Mouse (Mus musculus): ENCODE measurements at regions not wholly inside any gene's neighbourhood (a gene's known extent, or its start where the extent isn't known, plus 50 kb on each side); places are given as distances from the start of the nearest gene placed in this dataset.
"Not testable (repeated sequence)": the region's sequence is repeated elsewhere in the genome, so short reads cannot be mapped to it uniquely, and the experiment has no call there.

- no peak for ATAC-seq
- 71% methylated on average over 2 of the region's 2 CpGs for WGBS (ENCODE audit: insufficient replicate concordance)
- no peak overlapping the region for H3K4me3 ChIP-seq (ENCODE audit: low read depth, low read length)
- no peaks in the 10 kb centered on the region for H3K4me1 ChIP-seq (ENCODE audit: insufficient read depth)
- no peaks in the 10 kb centered on the region for H3K36me3 ChIP-seq (replicated peaks; ENCODE audit: insufficient read depth, low read length)
- no peak for TF ChIP-seq EP300 (IDR thresholded peaks at IDR 0.05; ENCODE audit: low read depth)
- TF ChIP-seq CTCF (IDR thresholded peaks at IDR 0.05; ENCODE audit: low read depth) = no peak
- H3K9ac ChIP-seq (replicated peaks) = no peak overlapping the region
- no peak overlapping the region for H3K4me2 ChIP-seq (ENCODE audit: low read depth, low read length)
- DNase-seq = no peak
- H3K27me3 ChIP-seq (ENCODE audit: insufficient read depth, low read length) = no peaks in the 10 kb centered on the region
- H3K27ac ChIP-seq (ENCODE audit: low read depth) = no peak overlapping the region
- H3K9me3 ChIP-seq (ENCODE audit: low read length) = no peaks in the 10 kb centered on the region
Observed at GRCm38 (mm10) chr2:55182416-55182815, 253.4 kb upstream of the Kcnj3 start.

GRCm38 (mm10) chr2:55206891-55207290, 228.9 kb upstream of the Kcnj3 start:
- Histone ChIP-seq H3K9ac (replicated peaks) (no peak overlapping the region), H3K36me3 (replicated peaks; ENCODE audit: insufficient read depth, low read length) (no peaks in the 10 kb centered on the region), H3K27me3 (ENCODE audit: insufficient read depth, low read length) (no peaks in the 10 kb centered on the region), H3K9me3 (ENCODE audit: low read length) (no peaks in the 10 kb centered on the region), H3K4me2 (ENCODE audit: low read depth, low read length) (no peak overlapping the region), H3K4me1 (ENCODE audit: insufficient read depth) (no peaks in the 10 kb centered on the region), H3K4me3 (ENCODE audit: low read depth, low read length) (no peak overlapping the region), H3K27ac (ENCODE audit: low read depth) (no peak overlapping the region)
- ATAC-seq (no peak), DNase-seq (no peak)
- 67% methylated on average over 1 of the region's 1 CpGs for WGBS (ENCODE audit: insufficient replicate concordance)
- TF ChIP-seq CTCF (IDR thresholded peaks at IDR 0.05; ENCODE audit: low read depth) (no peak), EP300 (IDR thresholded peaks at IDR 0.05; ENCODE audit: low read depth) (no peak)

DNA sequence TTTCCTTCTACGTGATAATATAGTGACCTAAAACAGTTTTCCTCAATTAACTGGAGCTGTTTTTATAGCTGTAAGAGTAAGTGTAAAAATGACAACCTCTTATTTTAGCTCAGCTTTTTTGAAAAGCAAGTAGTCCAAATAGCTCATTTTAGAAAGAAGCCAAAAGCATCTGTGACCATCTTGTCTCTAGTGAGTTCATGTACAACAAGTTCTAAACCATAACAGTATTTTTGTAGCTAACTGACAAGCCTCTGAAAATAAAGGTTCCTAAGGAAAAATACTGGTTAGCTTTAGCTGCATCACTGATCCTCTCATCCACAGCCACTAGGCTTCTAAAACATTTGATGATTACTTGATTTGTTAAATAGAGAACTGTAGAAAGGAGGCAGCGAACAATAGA, 227.2 kb upstream of the Kcnj3 start:
- H3K4me3 ChIP-seq (ENCODE audit: low read depth, low read length) = no peak overlapping the region
- H3K27ac ChIP-seq (ENCODE audit: low read depth) = no peak overlapping the region
- H3K4me1 ChIP-seq (ENCODE audit: insufficient read depth) = no peaks in the 10 kb centered on the region
- no peak overlapping the region for H3K9ac ChIP-seq (replicated peaks)
- no peaks in the 10 kb centered on the region for H3K36me3 ChIP-seq (replicated peaks; ENCODE audit: insufficient read depth, low read length)
- TF ChIP-seq CTCF (IDR thresholded peaks at IDR 0.05; ENCODE audit: low read depth) (no peak), EP300 (IDR thresholded peaks at IDR 0.05; ENCODE audit: low read depth) (no peak)
- no peak for DNase-seq
- ATAC-seq = no peak
- no peak overlapping the region for H3K4me2 ChIP-seq (ENCODE audit: low read depth, low read length)
- H3K27me3 ChIP-seq (ENCODE audit: insufficient read depth, low read length) = no peaks in the 10 kb centered on the region
- no peaks in the 10 kb centered on the region for H3K9me3 ChIP-seq (ENCODE audit: low read length)
- 87% methylated on average over 2 of the region's 2 CpGs for WGBS (ENCODE audit: insufficient replicate concordance)

DNA sequence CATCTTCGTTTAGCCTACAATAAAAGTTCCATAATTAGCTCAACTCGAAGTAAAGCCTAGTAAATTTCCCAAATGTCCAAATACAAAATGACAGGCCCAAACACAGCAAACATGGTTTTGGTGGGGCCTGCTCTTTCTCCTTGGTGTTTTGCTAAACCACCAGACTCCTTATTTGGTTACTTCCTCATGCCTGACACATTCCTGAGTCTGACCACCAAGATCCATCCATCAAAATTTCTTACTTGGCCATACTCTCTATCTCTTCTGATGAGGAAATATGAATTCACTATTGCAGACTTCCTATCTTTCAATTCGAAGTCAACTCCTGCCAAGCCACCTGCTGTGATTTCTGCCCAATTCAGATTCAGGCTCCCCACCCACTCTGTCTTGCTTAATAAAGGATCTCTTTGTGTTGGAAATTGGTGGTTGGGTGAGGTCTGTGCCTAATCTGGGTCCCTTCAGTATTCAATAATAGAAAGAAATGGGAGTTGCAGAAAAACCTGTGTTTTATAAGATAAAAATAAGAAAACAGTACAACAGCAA, 225.9 kb upstream of the Kcnj3 start:
- Histone ChIP-seq H3K4me3 (ENCODE audit: low read depth, low read length) (no peak overlapping the region), H3K9ac (replicated peaks) (no peak overlapping the region), H3K27me3 (ENCODE audit: insufficient read depth, low read length) (no peaks in the 10 kb centered on the region), H3K36me3 (replicated peaks; ENCODE audit: insufficient read depth, low read length) (no peaks in the 10 kb centered on the region), H3K27ac (ENCODE audit: low read depth) (no peak overlapping the region), H3K4me1 (ENCODE audit: insufficient read depth) (no peaks in the 10 kb centered on the region), H3K9me3 (ENCODE audit: low read length) (no peaks in the 10 kb centered on the region), H3K4me2 (ENCODE audit: low read depth, low read length) (no peak overlapping the region)
- ATAC-seq (no peak), DNase-seq (no peak)
- no peak for TF ChIP-seq CTCF (IDR thresholded peaks at IDR 0.05; ENCODE audit: low read depth)
- TF ChIP-seq EP300 (IDR thresholded peaks at IDR 0.05; ENCODE audit: low read depth) = no peak
- 46% methylated on average over 3 of the region's 3 CpGs for WGBS (ENCODE audit: insufficient replicate concordance)

DNA sequence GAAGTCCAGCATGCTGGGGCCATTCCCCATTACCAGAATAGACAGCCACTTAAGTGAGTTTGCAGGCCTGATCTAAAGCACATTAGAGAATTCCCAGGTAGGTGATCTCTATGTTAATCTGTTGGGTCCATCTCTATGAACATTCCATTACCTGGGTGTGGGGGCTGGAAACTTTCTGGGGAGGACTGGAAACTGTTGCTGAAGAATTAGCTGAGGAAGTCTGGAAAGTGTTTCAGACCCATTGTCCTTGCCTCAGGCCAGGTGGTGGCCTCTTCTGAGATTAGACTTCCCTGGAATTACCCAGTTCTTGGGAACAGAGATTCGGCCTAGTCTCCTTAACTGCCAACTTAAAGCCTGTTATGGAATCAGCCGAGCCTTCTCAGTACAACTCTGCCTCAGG, 224.5 kb upstream of the Kcnj3 start:
- no peak for TF ChIP-seq EP300 (IDR thresholded peaks at IDR 0.05; ENCODE audit: low read depth)
- no peak for TF ChIP-seq CTCF (IDR thresholded peaks at IDR 0.05; ENCODE audit: low read depth)
- Histone ChIP-seq H3K4me1 (ENCODE audit: insufficient read depth) (no peaks in the 10 kb centered on the region), H3K9ac (replicated peaks) (no peak overlapping the region), H3K9me3 (ENCODE audit: low read length) (no peaks in the 10 kb centered on the region), H3K27me3 (ENCODE audit: insufficient read depth, low read length) (no peaks in the 10 kb centered on the region), H3K4me3 (ENCODE audit: low read depth, low read length) (no peak overlapping the region), H3K27ac (ENCODE audit: low read depth) (no peak overlapping the region), H3K36me3 (replicated peaks; ENCODE audit: insufficient read depth, low read length) (no peaks in the 10 kb centered on the region), H3K4me2 (ENCODE audit: low read depth, low read length) (no peak overlapping the region)
- 67% methylated on average over 2 of the region's 2 CpGs for WGBS (ENCODE audit: insufficient replicate concordance)
- DNase-seq (no peak), ATAC-seq (no peak)

DNA sequence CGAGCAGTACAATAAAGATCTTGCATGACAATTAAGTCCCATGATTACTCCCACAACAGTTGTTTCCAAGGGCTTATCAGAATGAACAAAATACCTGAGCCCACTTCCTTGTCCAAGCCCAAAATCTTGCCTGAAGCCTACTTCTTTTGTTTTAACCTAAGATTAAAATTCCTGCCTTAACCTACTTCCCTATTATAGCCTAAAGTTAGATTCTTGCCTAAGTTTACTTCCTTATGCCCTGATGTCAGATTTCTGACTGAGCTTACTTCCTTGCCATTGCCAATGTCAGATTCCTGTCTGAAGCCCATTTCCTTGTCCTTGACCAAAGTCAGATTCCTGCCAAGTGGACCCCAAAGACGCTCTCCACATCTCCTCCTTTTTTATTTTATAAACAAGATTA, 213.7 kb upstream of the Kcnj3 start:
- WGBS (ENCODE audit: insufficient replicate concordance) = 59% methylated on average over 2 of the region's 2 CpGs
- Histone ChIP-seq H3K9ac (replicated peaks) (no peak overlapping the region), H3K4me2 (ENCODE audit: low read depth, low read length) (no peak overlapping the region), H3K27ac (ENCODE audit: low read depth) (no peak overlapping the region), H3K27me3 (ENCODE audit: insufficient read depth, low read length) (no peaks in the 10 kb centered on the region), H3K36me3 (replicated peaks; ENCODE audit: insufficient read depth, low read length) (no peaks in the 10 kb centered on the region), H3K4me1 (ENCODE audit: insufficient read depth) (no peaks in the 10 kb centered on the region), H3K9me3 (ENCODE audit: low read length) (no peaks in the 10 kb centered on the region), H3K4me3 (ENCODE audit: low read depth, low read length) (no peak overlapping the region)
- DNase-seq (no peak), ATAC-seq (no peak)
- TF ChIP-seq CTCF (IDR thresholded peaks at IDR 0.05; ENCODE audit: low read depth) = no peak
- no peak for TF ChIP-seq EP300 (IDR thresholded peaks at IDR 0.05; ENCODE audit: low read depth)

GRCm38 (mm10) chr2:55222741-55223140, 213.0 kb upstream of the Kcnj3 start:
- DNase-seq, ATAC-seq: not testable (repeated sequence)
- WGBS (ENCODE audit: insufficient replicate concordance) = 83% methylated on average over 5 of the region's 5 CpGs

More at GRCm38 (mm10) chr2:55222741-55223140, 213.0 kb upstream of the Kcnj3 start:
- H3K9me3 ChIP-seq (ENCODE audit: low read length); H3K36me3 ChIP-seq (replicated peaks; ENCODE audit: insufficient read depth, low read length); H3K27ac ChIP-seq (ENCODE audit: low read depth); H3K27me3 ChIP-seq (ENCODE audit: insufficient read depth, low read length); H3K4me1 ChIP-seq (ENCODE audit: insufficient read depth); H3K9ac ChIP-seq (replicated peaks); H3K4me2 ChIP-seq (ENCODE audit: low read depth, low read length); H3K4me3 ChIP-seq (ENCODE audit: low read depth, low read length): not testable (repeated sequence)

All from liver, postnatal 0 days (tissue).